Mouse (Mus musculus) intestine, postnatal 0 days (tissue): ENCODE data around the gene Syngap1. TPM values are rescaled to one million over a fixed set of nuclear protein-coding genes. Genes with fewer than 3 reads are reported as not detected.

Source experiments
- ATAC-seq: fragments of 200-750 bp; cut with Nextera tagmentation; 2 replicates; pipeline ENCODE4 v1.8.0; 2017; ENCODE audit warnings: mild to moderate bottlenecking, moderate TSS enrichment, moderate library complexity
- H3K27ac ChIP-seq: fragments of 300-500 bp; sonication (generic); 2 replicates; pipeline ENCODE4 v1.5.1; 2014; ENCODE audit warnings: mild to moderate bottlenecking, low read depth, low read length, moderate library complexity
- H3K27me3 ChIP-seq: fragments of 300-500 bp; sonication (generic); replicated peaks from 2 replicates; pipeline ENCODE4 v1.6.1; 2014; ENCODE audit warnings: low read length, mixed read lengths; ENCODE audit not compliant: control insufficient read depth, insufficient read depth
- H3K36me3 ChIP-seq: fragments of 300-500 bp; sonication (generic); 2 replicates; pipeline ENCODE4 v1.6.1; 2014; ENCODE audit warnings: mild to moderate bottlenecking, moderate library complexity; ENCODE audit not compliant: control insufficient read depth, insufficient read depth
- H3K4me1 ChIP-seq: fragments of 300-500 bp; sonication (generic); replicated peaks from 2 replicates; pipeline ENCODE4 v1.6.1; 2014; ENCODE audit warnings: antibody characterized with exemption, low read length, mixed read lengths; ENCODE audit not compliant: control insufficient read depth, insufficient read depth
- H3K4me2 ChIP-seq: fragments of 300-500 bp; sonication (generic); replicated peaks from 2 replicates; pipeline ENCODE4 v1.6.1; 2014; ENCODE audit warnings: low read depth, mild to moderate bottlenecking, moderate library complexity
- H3K4me3 ChIP-seq: fragments of 300-500 bp; sonication (generic); 2 replicates; pipeline ENCODE4 v1.5.1; 2014; ENCODE audit warnings: low read depth, low read length
- H3K9ac ChIP-seq: fragments of 300-500 bp; sonication (generic); 2 replicates; pipeline ENCODE4 v1.6.1; 2014; ENCODE audit warnings: mild to moderate bottlenecking, low read depth, low read length
- H3K9me3 ChIP-seq: fragments of 300-500 bp; sonication (generic); 2 replicates; pipeline ENCODE4 v1.6.1; 2016; ENCODE audit warnings: mixed run types; ENCODE audit not compliant: control insufficient read depth
- CTCF ChIP-seq: sonication (generic); IDR thresholded peaks from 2 replicates; pipeline ENCODE4 v1.5.1; 2016; ENCODE audit warnings: low read depth, mild to moderate bottlenecking, control low read depth, antibody characterized with exemption, moderate library complexity
- WGBS: fragments of 180-500 bp; shearing (Covaris S2); extraction: QIAGEN DNeasy Blood & Tissue Kit; methylation state at CpG from one replicate; pipeline ENCODE4 v1.1.7; 2014; 5-methylcytosine and 5-hydroxymethylcytosine counted together
- polyA plus RNA-seq: library from polyadenylated mRNA; unstranded; fragments of >200 nt; fragmentation: Nextera tagmentation; extraction: Ambion mirVana; gene quantifications from 2 replicates; pipeline ENCODE4 v1.2.1, GENCODE M21; 2015

Syngap1 gene
- 0.35 and 0.39 TPM in 2 replicates for polyA plus RNA-seq

DNA sequence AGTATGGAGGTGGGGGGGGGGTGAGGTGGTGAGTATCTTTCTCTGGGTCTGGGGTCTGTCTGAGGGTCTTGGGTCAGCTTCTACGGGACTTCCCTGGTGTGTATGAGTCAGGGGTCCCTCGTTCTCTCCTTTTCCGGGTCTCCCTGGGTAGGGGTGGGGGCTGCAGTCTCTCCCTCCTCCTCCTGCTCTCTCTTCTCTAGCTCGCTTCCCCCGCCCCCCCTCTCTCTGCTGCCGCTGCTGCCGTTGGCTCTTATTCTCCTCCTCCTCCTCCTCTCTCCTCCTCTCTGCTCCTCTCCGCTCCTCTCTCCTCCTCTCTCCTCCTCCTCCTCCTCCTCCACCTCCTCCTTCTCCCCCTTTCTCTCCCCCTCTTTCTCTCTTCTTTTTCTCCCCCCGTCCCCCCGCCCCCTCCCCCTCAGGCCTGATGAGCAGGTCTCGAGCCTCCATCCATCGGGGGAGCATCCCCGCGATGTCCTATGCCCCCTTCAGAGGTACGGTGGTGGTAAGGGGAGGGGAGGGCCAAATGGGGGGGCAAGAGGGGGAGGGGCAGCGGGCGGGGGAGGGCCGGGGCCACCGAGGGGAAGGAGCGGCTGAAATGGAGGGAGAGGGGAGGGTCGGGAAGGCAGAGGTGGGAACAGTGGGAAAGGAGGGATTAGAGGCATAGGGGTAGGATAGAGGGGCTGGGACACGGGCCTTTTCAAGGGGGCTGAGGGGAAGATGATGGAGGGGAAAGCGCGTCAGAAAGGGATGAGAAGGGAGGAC lies at the start of gene Syngap1:
TSS of gene Syngap1 (plus strand) at position 223 of the 759 bp plus-strand sequence.
- 7% methylated on average over 18 of the region's 24 CpGs for WGBS
- H3K9ac ChIP-seq, result no peak within 1 kb of the TSS
- peak within 1 kb of the TSS; percentile 61 for H3K4me3 ChIP-seq
- H3K27ac ChIP-seq, result peak within 1 kb of the TSS; percentile 92
- no peaks in the 10 kb centered on the region for H3K4me1 ChIP-seq
- peaks cover 11% of the 10 kb centered on the region; the same call in 1 of the 2 replicates for H3K36me3 ChIP-seq
- no peaks in the 10 kb centered on the region for H3K27me3 ChIP-seq
- peak within 1 kb of the TSS; percentile 93 for H3K4me2 ChIP-seq
- H3K9me3 ChIP-seq, result no peaks in the 10 kb centered on the region
- TF ChIP-seq CTCF, result no peak
- ATAC-seq, result no peak

DNA sequence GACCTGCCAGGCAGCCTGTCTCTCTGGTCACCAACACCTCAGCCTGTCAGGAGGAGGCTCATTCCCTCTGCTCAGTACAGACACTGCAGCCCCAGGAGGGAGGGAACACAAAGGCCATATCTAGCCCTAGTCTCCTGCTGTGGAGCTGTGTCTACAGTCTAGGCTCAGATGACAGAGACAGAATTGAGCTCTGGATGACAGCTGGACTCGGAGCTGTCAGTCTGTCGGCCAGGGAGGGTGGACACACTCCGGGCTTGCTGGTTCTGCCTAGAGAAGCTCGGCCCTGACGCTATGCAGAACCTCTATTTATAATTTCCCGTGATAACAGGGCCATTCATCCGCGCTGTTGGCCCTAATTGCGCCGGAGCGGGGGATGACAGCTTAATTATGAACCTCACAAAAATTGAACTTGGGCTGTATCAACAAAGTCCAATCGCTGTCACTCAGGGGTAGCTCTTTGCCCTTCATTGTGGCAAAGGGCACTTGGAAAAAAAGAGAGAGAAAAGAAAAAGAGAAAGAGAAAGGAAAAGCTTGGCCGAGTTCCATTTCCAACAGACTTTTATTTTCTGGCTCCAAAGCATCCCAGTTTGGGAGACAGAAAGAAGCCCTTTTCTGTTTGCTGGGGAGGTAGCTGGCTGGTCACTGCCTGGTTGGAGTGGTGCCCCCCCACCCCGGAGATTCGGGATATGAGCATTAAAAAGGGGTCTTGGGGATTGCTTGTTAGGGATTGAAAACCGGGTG lies 48.2 kb upstream of the Syngap1 start:
- no peak for TF ChIP-seq CTCF
- H3K36me3 ChIP-seq, result no peaks in the 10 kb centered on the region
- peak overlapping the region; percentile 24; the same call in 1 of the 2 replicates for H3K4me2 ChIP-seq
- H3K9ac ChIP-seq, result peak overlapping the region; percentile 17; the same call in 1 of the 2 replicates
- H3K9me3 ChIP-seq, result no peaks in the 10 kb centered on the region
- H3K4me3 ChIP-seq, result no peak overlapping the region
- 43% methylated on average over 16 of the region's 16 CpGs for WGBS
- ATAC-seq, result no peak
- H3K27me3 ChIP-seq, result no peaks in the 10 kb centered on the region
- H3K4me1 ChIP-seq, result no peaks in the 10 kb centered on the region
- no peak overlapping the region for H3K27ac ChIP-seq

DNA sequence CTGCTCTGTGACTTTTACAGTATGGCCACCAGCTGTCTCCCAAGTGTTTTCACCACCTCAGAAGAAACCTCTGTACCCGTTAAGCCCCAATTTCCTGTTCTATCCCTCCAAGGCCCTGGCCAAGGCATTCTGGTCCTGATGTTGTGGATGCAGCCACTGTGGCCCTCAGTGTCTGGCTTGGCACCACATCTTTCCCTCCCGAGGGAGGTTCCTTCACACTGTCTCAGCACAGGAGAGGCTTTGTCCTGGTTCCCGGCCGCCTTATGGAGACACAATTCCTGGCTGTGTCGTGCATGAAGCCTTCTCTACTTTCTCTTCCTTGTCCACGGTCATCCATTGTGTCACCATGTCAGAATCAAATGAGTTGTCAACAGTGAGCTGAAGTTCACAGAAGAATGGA lies 47.6 kb upstream of the Syngap1 start:
- Histone ChIP-seq H3K4me2 (no peak overlapping the region), H3K27me3 (no peaks in the 10 kb centered on the region), H3K4me3 (no peak overlapping the region), H3K9me3 (no peaks in the 10 kb centered on the region), H3K4me1 (no peaks in the 10 kb centered on the region), H3K9ac (no peak overlapping the region), H3K27ac (no peak overlapping the region), H3K36me3 (no peaks in the 10 kb centered on the region)
- no peak for TF ChIP-seq CTCF
- 65% methylated on average over 6 of the region's 6 CpGs for WGBS
- no peak for ATAC-seq

DNA sequence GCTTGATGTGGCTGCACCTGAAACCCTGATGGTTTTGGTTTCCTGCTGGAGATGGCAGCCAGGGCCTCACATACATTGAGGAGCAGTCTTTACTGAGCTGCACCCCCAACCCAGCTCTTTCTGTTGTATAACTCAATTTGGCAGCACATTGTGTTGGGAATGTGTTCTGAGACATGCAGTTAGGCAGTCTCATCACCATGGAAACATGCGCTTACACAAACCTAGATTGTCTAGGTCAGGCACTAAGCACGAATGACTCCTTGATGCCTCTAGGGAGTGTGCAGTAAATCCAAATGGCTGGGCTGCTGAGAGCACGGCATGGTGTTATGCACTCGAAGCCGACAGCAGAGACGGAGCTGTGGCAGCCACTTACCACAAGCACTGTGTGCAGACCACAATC lies 46.7 kb upstream of the Syngap1 start:
- no peak overlapping the region for H3K9ac ChIP-seq
- no peaks in the 10 kb centered on the region for H3K4me1 ChIP-seq
- 74% methylated on average over 6 of the region's 6 CpGs for WGBS
- no peak for ATAC-seq
- H3K9me3 ChIP-seq, result no peaks in the 10 kb centered on the region
- no peak for TF ChIP-seq CTCF
- no peak overlapping the region for H3K4me2 ChIP-seq
- H3K27me3 ChIP-seq, result no peaks in the 10 kb centered on the region
- no peak overlapping the region for H3K27ac ChIP-seq
- H3K4me3 ChIP-seq, result no peak overlapping the region
- no peaks in the 10 kb centered on the region for H3K36me3 ChIP-seq

DNA sequence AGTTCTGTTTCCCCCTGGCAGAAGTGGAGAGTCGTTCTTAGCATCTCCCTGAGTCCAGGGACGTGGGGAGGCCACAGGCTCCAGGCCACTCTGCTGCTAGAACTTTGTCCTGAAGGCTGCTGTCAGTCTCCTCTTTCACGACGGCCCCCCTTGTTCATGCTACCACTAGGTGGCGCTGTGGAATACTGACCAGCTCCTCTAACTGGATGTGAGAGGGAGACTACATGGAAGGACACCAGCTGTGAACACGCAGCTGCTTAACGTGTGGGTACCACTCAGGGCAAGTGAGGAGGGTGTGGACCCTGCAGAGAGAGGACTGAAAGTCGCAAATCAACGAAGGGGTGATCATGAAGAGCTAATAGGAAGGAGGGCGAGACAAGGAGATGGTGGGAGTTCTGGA lies 45.5 kb upstream of the Syngap1 start:
- H3K4me1 ChIP-seq, result no peaks in the 10 kb centered on the region
- H3K4me2 ChIP-seq, result no peak overlapping the region
- H3K27me3 ChIP-seq, result no peaks in the 10 kb centered on the region
- no peak overlapping the region for H3K4me3 ChIP-seq
- ATAC-seq, result no peak
- peak; percentile 94 for TF ChIP-seq CTCF
- H3K9me3 ChIP-seq, result no peaks in the 10 kb centered on the region
- WGBS, result 15% methylated on average over 10 of the region's 10 CpGs
- no peak overlapping the region for H3K9ac ChIP-seq
- no peaks in the 10 kb centered on the region for H3K36me3 ChIP-seq
- no peak overlapping the region for H3K27ac ChIP-seq

DNA sequence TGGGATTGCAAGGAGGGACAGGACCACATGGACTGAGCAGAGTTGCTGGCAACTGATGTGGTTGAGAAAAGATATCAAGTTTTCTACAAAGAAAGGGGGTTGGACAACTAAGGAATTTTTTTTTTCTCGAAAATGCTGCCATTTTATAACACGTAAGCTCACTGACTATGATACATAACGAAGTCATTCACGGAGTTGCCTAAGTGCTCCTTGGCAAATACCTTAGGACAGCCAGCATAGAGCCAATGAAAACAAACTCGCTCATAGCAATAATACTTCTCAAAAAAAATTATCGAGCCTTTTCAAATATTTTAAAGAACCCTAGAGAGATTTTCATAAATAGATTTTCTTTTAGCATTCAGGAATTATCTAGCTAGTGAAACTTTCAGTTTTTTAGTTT lies 40.1 kb upstream of the Syngap1 start:
- no peaks in the 10 kb centered on the region for H3K27me3 ChIP-seq
- no peak for ATAC-seq
- H3K9ac ChIP-seq, result no peak overlapping the region
- H3K9me3 ChIP-seq, result no peaks in the 10 kb centered on the region
- H3K27ac ChIP-seq, result no peak overlapping the region
- no peak for TF ChIP-seq CTCF
- H3K4me2 ChIP-seq, result no peak overlapping the region
- H3K36me3 ChIP-seq, result no peaks in the 10 kb centered on the region
- WGBS, result 79% methylated on average over 6 of the region's 6 CpGs
- no peak overlapping the region for H3K4me3 ChIP-seq
- no peaks in the 10 kb centered on the region for H3K4me1 ChIP-seq
